Mouse (Mus musculus): ENCODE results near the gene Cers6. TPM values are rescaled to one million over a fixed set of nuclear protein-coding genes. Genes with fewer than 3 reads are reported as not detected.

Gene Cers6
- polyA plus RNA-seq, 1 experiment: not detected

DNA sequence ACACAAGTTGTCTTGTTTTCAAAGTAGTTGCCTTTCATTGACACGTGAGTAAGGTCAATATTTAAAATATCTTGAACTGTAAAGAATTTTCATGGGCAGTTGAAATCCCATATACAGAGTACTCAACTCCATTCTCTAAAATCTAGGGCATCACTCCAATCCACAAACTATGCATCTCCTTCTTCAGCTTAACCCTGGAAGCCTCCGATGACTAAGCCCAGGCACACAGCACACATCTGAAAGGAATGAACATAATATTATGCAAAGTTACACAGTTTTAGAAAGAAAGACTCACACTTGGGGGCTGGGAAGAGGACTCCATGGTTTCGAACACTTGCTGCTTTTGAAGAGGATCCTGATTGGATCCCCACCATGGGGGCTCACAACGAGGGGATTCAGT, 260.4 kb downstream of the Cers6 start:
- no peak overlapping the region for H3K4me3 ChIP-seq (ENCODE audit: insufficient read depth, low read depth, low read length)
- H3K27ac ChIP-seq (ENCODE audit: insufficient read depth, low read depth, low read length): no peak overlapping the region
- no peak for TF ChIP-seq CTCF (IDR thresholded peaks at IDR 0.05; ENCODE audit: insufficient read depth, low read depth, low read length)
- no peak for TF ChIP-seq POLR2A (IDR thresholded peaks at IDR 0.05; ENCODE audit: insufficient read depth, low read depth, low read length)
- WGBS: 72% methylated on average over 4 of the region's 4 CpGs
- H3K4me1 ChIP-seq (ENCODE audit: control insufficient read depth, insufficient read depth, low read length): no peaks in the 10 kb centered on the region

DNA sequence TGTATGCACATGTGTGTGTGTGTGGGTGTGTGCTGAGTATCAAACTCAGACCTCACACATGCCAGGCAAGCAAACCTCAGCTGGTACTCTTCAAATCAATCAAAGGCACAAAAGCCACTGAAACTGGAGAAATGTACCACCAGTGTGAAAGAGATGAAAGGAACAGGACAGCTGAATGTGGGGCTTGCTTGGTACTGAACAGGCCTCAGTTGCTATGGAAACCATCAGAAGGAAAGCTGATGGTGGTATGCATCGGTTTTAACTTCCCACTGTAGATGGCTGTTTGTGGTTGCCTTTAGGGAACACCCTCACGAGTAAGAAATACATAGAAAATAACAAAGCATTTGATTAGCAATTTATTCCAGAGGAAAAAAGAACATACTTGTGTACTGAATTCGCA, 264.2 kb downstream of the Cers6 start:
- peaks cover 3% of the 10 kb centered on the region for H3K4me1 ChIP-seq (ENCODE audit: control insufficient read depth, insufficient read depth, low read length)
- H3K4me3 ChIP-seq (ENCODE audit: insufficient read depth, low read depth, low read length): no peak overlapping the region
- 46% methylated on average over 3 of the region's 3 CpGs for WGBS
- TF ChIP-seq POLR2A (IDR thresholded peaks at IDR 0.05; ENCODE audit: insufficient read depth, low read depth, low read length): no peak
- TF ChIP-seq CTCF (IDR thresholded peaks at IDR 0.05; ENCODE audit: insufficient read depth, low read depth, low read length): no peak
- H3K27ac ChIP-seq (ENCODE audit: insufficient read depth, low read depth, low read length): no peak overlapping the region

DNA sequence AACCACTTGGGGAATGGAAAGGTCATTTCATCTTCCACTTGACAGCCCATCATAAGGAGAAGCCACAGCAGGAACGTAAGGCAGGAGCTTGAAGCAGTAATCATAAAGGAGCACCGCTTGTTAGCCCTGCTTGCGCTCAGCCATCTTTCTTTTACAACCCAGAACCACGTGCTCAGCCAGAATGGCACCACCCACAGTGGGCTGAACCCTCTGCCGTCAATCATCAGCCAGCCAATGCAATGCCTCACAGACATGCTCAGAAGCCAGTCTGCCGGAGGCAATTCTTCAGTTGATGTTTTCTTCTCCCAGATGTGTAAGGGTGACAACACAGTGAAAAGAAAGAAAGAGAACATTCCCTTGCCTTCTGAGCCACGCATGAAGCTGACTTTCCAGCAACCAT, 267.1 kb downstream of the Cers6 start:
- Histone ChIP-seq H3K27ac (ENCODE audit: insufficient read depth, low read depth, low read length) (no peak overlapping the region), H3K4me3 (ENCODE audit: insufficient read depth, low read depth, low read length) (no peak overlapping the region), H3K4me1 (ENCODE audit: control insufficient read depth, insufficient read depth, low read length) (peaks cover 3% of the 10 kb centered on the region)
- WGBS: 78% methylated on average over 7 of the region's 7 CpGs
- TF ChIP-seq POLR2A (IDR thresholded peaks at IDR 0.05; ENCODE audit: insufficient read depth, low read depth, low read length) (no peak), CTCF (IDR thresholded peaks at IDR 0.05; ENCODE audit: insufficient read depth, low read depth, low read length) (no peak)

DNA sequence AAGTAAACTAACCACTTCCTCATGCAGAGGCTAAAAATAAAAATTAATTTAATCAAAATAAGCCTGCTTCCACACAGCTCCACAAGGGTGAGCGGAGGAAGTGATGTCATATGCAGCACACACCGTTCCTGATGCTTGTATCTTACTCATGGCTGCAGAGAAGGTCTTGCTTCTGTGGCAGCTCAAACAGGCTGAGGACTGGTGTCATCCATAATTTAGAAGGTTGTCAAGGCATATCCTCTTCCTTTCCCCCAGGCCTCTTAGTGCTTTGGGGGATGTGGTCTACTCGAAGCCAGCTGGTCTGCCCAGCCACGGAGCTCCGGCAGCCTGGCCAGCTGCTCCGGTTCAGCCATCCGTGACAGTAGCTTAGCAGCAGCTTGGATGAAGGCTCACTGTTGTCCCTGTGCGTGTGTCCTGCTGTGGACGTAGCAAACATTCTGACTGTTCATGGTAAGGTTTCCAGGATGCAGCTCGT, 267.7 kb downstream of the Cers6 start:
- 52% methylated on average over 10 of the region's 10 CpGs for WGBS
- no peak for TF ChIP-seq POLR2A (IDR thresholded peaks at IDR 0.05; ENCODE audit: insufficient read depth, low read depth, low read length)
- no peak for TF ChIP-seq CTCF (IDR thresholded peaks at IDR 0.05; ENCODE audit: insufficient read depth, low read depth, low read length)
- Histone ChIP-seq H3K4me3 (ENCODE audit: insufficient read depth, low read depth, low read length) (no peak overlapping the region), H3K4me1 (ENCODE audit: control insufficient read depth, insufficient read depth, low read length) (peaks cover 3% of the 10 kb centered on the region), H3K27ac (ENCODE audit: insufficient read depth, low read depth, low read length) (no peak overlapping the region)

GRCm38 (mm10) chr2:69129425-69130210, 268.4 kb downstream of the Cers6 start:
- no peak for TF ChIP-seq CTCF (IDR thresholded peaks at IDR 0.05; ENCODE audit: insufficient read depth, low read depth, low read length)
- 90% methylated on average over 7 of the region's 7 CpGs for WGBS
- Histone ChIP-seq H3K27ac (ENCODE audit: insufficient read depth, low read depth, low read length) (no peak overlapping the region), H3K4me1 (ENCODE audit: control insufficient read depth, insufficient read depth, low read length) (peaks cover 3% of the 10 kb centered on the region), H3K4me3 (ENCODE audit: insufficient read depth, low read depth, low read length) (no peak overlapping the region)

- Histone ChIP-seq H3K4me1 (ENCODE audit: control insufficient read depth, insufficient read depth, low read length) (peaks cover 3% of the 10 kb centered on the region), H3K4me3 (ENCODE audit: insufficient read depth, low read depth, low read length) (no peak overlapping the region), H3K27ac (ENCODE audit: insufficient read depth, low read depth, low read length) (no peak overlapping the region)
- TF ChIP-seq CTCF (IDR thresholded peaks at IDR 0.05; ENCODE audit: insufficient read depth, low read depth, low read length) (no peak), POLR2A (IDR thresholded peaks at IDR 0.05; ENCODE audit: insufficient read depth, low read depth, low read length) (no peak)
- WGBS: 90% methylated on average over 3 of the region's 3 CpGs
Observed at GRCm38 (mm10) chr2:69132046-69132445, 270.8 kb downstream of the Cers6 start.

DNA sequence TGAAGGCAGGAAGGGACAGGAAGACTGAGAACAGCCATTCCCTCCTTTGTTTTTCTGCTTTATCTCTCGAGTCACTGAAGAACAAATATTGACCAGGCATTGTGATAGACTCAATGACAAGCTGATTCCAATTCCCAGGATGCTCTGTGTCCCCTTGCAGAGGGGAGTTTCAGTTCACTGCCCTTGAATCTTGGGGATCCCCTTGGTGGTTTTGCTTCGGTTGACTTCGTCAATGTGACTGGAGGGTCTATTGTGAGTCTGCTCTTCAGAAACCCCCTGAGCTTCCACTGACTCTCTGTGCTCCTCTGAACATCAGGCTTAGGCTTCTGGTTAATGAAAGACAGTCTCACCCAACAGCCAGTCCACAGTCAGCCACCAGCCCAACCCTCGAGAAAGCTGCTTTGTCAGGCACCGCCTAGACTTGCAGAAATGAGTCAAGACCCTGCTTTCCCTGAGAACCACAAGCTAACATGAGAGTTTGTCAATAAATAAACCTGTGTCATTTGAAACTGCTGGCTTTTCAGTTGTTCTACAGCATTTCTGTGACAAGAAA, 271.3 kb downstream of the Cers6 start:
- Histone ChIP-seq H3K4me1 (ENCODE audit: control insufficient read depth, insufficient read depth, low read length) (peaks cover 3% of the 10 kb centered on the region), H3K27ac (ENCODE audit: insufficient read depth, low read depth, low read length) (no peak overlapping the region), H3K4me3 (ENCODE audit: insufficient read depth, low read depth, low read length) (no peak overlapping the region)
- 80% methylated on average over 5 of the region's 5 CpGs for WGBS
- TF ChIP-seq CTCF (IDR thresholded peaks at IDR 0.05; ENCODE audit: insufficient read depth, low read depth, low read length) (no peak), POLR2A (IDR thresholded peaks at IDR 0.05; ENCODE audit: insufficient read depth, low read depth, low read length) (no peak)

- Histone ChIP-seq H3K27ac (ENCODE audit: insufficient read depth, low read depth, low read length) (no peak overlapping the region), H3K4me1 (ENCODE audit: control insufficient read depth, insufficient read depth, low read length) (peaks cover under 1% of the 10 kb centered on the region; the same call in 1 of the 2 replicates), H3K4me3 (ENCODE audit: insufficient read depth, low read depth, low read length) (no peak overlapping the region)
- 95% methylated on average over 1 of the region's 1 CpGs for WGBS
- no peak for TF ChIP-seq POLR2A (IDR thresholded peaks at IDR 0.05; ENCODE audit: insufficient read depth, low read depth, low read length)
- TF ChIP-seq CTCF (IDR thresholded peaks at IDR 0.05; ENCODE audit: insufficient read depth, low read depth, low read length): no peak
Observed at GRCm38 (mm10) chr2:69134186-69134585, 272.9 kb downstream of the Cers6 start.

DNA sequence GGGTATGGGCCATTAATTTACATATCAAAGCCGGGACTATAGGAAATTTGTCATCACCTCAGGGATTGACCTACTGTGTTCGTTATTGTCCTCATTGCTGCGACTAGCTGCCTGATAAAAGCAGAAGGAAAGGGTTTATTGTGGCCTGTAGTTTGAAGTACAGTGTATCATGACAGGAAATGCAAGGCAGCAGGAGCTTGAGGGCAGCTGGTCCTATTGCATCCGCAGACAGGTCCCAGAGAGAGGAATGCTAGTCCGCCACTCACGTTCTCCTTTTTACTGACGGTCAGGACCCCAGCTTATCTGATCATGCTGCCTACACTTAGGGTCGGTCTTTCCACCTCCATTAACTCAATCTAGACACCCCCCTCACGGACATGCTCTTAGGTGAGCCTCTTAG, 273.7 kb downstream of the Cers6 start:
- TF ChIP-seq POLR2A (IDR thresholded peaks at IDR 0.05; ENCODE audit: insufficient read depth, low read depth, low read length) (no peak), CTCF (IDR thresholded peaks at IDR 0.05; ENCODE audit: insufficient read depth, low read depth, low read length) (no peak)
- Histone ChIP-seq H3K4me1 (ENCODE audit: control insufficient read depth, insufficient read depth, low read length) (no peaks in the 10 kb centered on the region), H3K27ac (ENCODE audit: insufficient read depth, low read depth, low read length) (no peak overlapping the region), H3K4me3 (ENCODE audit: insufficient read depth, low read depth, low read length) (no peak overlapping the region)
- WGBS: 91% methylated on average over 9 of the region's 9 CpGs

Data from olfactory bulb, adult 2 months (tissue).